Mouse (Mus musculus): ENCODE results near the gene Tmem206.

DNA sequence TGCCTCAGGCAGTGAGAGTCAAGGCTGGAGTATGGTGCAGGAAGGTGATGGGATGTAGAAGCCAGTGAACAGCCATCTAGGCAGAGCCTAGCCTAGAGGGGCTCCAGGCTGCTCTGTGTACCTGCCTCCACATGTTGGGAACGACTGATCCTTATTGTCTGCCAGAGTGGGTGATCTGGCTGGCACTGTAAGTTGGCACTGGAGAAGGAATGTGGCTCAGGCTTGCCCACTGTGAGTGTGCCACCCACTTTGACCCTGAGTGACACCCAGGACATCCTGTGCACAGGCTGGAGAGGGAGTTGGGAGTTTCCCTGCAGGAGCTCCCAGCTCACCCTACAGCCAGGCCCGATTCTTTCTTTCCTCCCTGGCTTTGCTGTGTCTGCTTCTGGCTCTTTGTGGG, 14.2 kb downstream of the Tmem206 start:
- TF ChIP-seq POLR2A (IDR thresholded peaks at IDR 0.05; ENCODE audit: insufficient read depth, low read length) (no peak), CTCF (IDR thresholded peaks at IDR 0.05; ENCODE audit: low read depth, low read length) (no peak)

Data from ES-Bruce4 (cell line).